Mouse (Mus musculus) CH12.LX (cell line): ENCODE results near the gene Noa1. TPM values are rescaled to one million over a fixed set of nuclear protein-coding genes. Genes with fewer than 3 reads are reported as not detected.

Source experiments
- DNase-seq: peaks from one replicate; pipeline ENCODE4 v3.0.0-alpha.2; 2013; ENCODE audit errors: extremely low read depth
- H3K27ac ChIP-seq: 2 replicates; pipeline ENCODE4 v1.5.1; 2012; ENCODE audit warnings: low read depth, mild to moderate bottlenecking, control low read depth, moderate library complexity; ENCODE audit not compliant: insufficient read depth
- H3K27me3 ChIP-seq: replicated peaks from 2 replicates; pipeline ENCODE3; 2012; ENCODE audit warnings: inconsistent platforms
- H3K36me3 ChIP-seq, 2 experiments: replicated peaks in 1 of 2; 2 replicates each; pipeline versions ENCODE3 to v1.6.1; 2012; ENCODE audit warnings: inconsistent platforms in 1 of 2, low read length in 1 of 2, mild to moderate bottlenecking in 1 of 2, mixed read lengths in 1 of 2, moderate library complexity in 1 of 2; ENCODE audit not compliant: control insufficient read depth in 1 of 2, insufficient read depth in 1 of 2
- H3K4me1 ChIP-seq, 2 experiments: 2 replicates each; pipeline ENCODE4 v1.6.1; 2012; ENCODE audit warnings: inconsistent platforms in 1 of 2, moderate library complexity in 1 of 2; ENCODE audit not compliant: insufficient read depth in 2 of 2, control insufficient read depth in 1 of 2
- H3K4me2 ChIP-seq: 2 replicates; pipeline ENCODE4 v1.6.1; 2012; ENCODE audit warnings: low read depth, mild to moderate bottlenecking, control low read depth; ENCODE audit not compliant: poor library complexity, insufficient read depth, severe bottlenecking
- H3K4me3 ChIP-seq, 3 experiments: fragments of 150-350 bp in 1 of 3; sonication (generic) in 1 of 3; replicated peaks in 1 of 3; 2 replicates each; pipeline versions ENCODE3 to v1.5.1; 2011 to 2012; ENCODE audit warnings: low read depth in 2 of 3, low read length in 2 of 3, mild to moderate bottlenecking in 2 of 3, moderate library complexity in 2 of 3, control low read depth in 1 of 3, improper control_type of control experiment in 1 of 3, inconsistent platforms in 1 of 3, mixed read lengths in 1 of 3; ENCODE audit not compliant: poor library complexity in 1 of 3
- H3K79me2 ChIP-seq: replicated peaks from 2 replicates; pipeline ENCODE4 v1.6.1; 2012; ENCODE audit warnings: mild to moderate bottlenecking, moderate library complexity; ENCODE audit not compliant: control insufficient read depth, poor library complexity, insufficient read depth, severe bottlenecking; ENCODE audit errors: extremely low read depth
- H3K9ac ChIP-seq: 2 replicates; pipeline ENCODE4 v1.6.1; 2012; ENCODE audit warnings: low read depth, mild to moderate bottlenecking, control low read depth, moderate library complexity; ENCODE audit not compliant: insufficient read depth
- H3K9me3 ChIP-seq: replicated peaks from 2 replicates; pipeline ENCODE3; 2012; ENCODE audit warnings: low read length, inconsistent platforms, mixed read lengths
- CHD1 ChIP-seq: IDR thresholded peaks from 2 replicates; pipeline ENCODE4 v1.6.1; 2012; ENCODE audit warnings: low read depth, low read length, improper control_type of control experiment, inconsistent platforms
- CHD2 ChIP-seq: IDR thresholded peaks from 2 replicates; pipeline ENCODE4 v1.6.1; 2011; ENCODE audit warnings: low read length, improper control_type of control experiment
- CTCF ChIP-seq, 2 experiments: IDR thresholded peaks in 1 of 2; conservative IDR thresholded peaks in 1 of 2; 2 replicates each; pipeline ENCODE4 v1.5.1; 2011 to 2012; ENCODE audit warnings: low read depth in 2 of 2, low read length in 2 of 2, improper control_type of control experiment in 1 of 2, inconsistent platforms in 1 of 2, mild to moderate bottlenecking in 1 of 2, moderate library complexity in 1 of 2
- E2F4 ChIP-seq: IDR thresholded peaks from 2 replicates; pipeline ENCODE4 v1.6.1; 2011; ENCODE audit warnings: low read depth, low read length, improper control_type of control experiment; ENCODE audit not compliant: insufficient replicate concordance
- ETS1 ChIP-seq: conservative IDR thresholded peaks from 2 replicates; pipeline ENCODE4 v1.6.1; 2012; ENCODE audit warnings: low read depth, mild to moderate bottlenecking, inconsistent platforms, low read length, improper control_type of control experiment, moderate library complexity
- GABPA ChIP-seq: IDR thresholded peaks from 2 replicates; pipeline ENCODE4 v1.6.1; 2012; ENCODE audit warnings: low read depth, low read length, improper control_type of control experiment, inconsistent platforms; ENCODE audit not compliant: insufficient replicate concordance
- HCFC1 ChIP-seq: IDR thresholded peaks from 2 replicates; pipeline ENCODE4 v1.6.1; 2012; ENCODE audit warnings: low read depth, mild to moderate bottlenecking, inconsistent platforms, low read length, improper control_type of control experiment
- IRF4 ChIP-seq: IDR thresholded peaks from 2 replicates; pipeline ENCODE4 v1.6.1; 2014; ENCODE audit warnings: low read depth, mild to moderate bottlenecking, inconsistent platforms, low read length, improper control_type of control experiment
- JUN ChIP-seq: IDR thresholded peaks from 2 replicates; pipeline ENCODE4 v1.6.1; 2011; ENCODE audit warnings: low read depth, mild to moderate bottlenecking, low read length, improper control_type of control experiment, moderate library complexity; ENCODE audit not compliant: insufficient read depth
- JUND ChIP-seq: conservative IDR thresholded peaks from 2 replicates; pipeline ENCODE4 v1.6.1; 2011; ENCODE audit warnings: low read depth, low read length, improper control_type of control experiment
- KAT2A ChIP-seq: IDR thresholded peaks from 2 replicates; pipeline ENCODE4 v1.6.1; 2012; ENCODE audit warnings: low read length, improper control_type of control experiment, inconsistent platforms; ENCODE audit not compliant: insufficient replicate concordance
- MAFK ChIP-seq: IDR thresholded peaks from 2 replicates; pipeline ENCODE4 v1.6.1; 2011; ENCODE audit warnings: low read length, improper control_type of control experiment; ENCODE audit not compliant: insufficient replicate concordance
- MAX ChIP-seq: IDR thresholded peaks from 2 replicates; pipeline ENCODE4 v1.6.1; 2011; ENCODE audit warnings: low read length, improper control_type of control experiment
- MAZ ChIP-seq: IDR thresholded peaks from 2 replicates; pipeline ENCODE4 v1.6.1; 2012; ENCODE audit warnings: low read depth, mild to moderate bottlenecking, inconsistent platforms, low read length, improper control_type of control experiment, moderate library complexity
- MEF2A ChIP-seq: IDR thresholded peaks from 2 replicates; pipeline ENCODE4 v1.6.1; 2014; ENCODE audit warnings: low read depth, mild to moderate bottlenecking, inconsistent platforms, low read length, improper control_type of control experiment, borderline replicate concordance
- MXI1 ChIP-seq: IDR thresholded peaks from 2 replicates; pipeline ENCODE4 v1.6.1; 2011; ENCODE audit warnings: mild to moderate bottlenecking, low read depth, low read length, improper control_type of control experiment
- NELFE ChIP-seq: IDR thresholded peaks from 2 replicates; pipeline ENCODE4 v1.6.1; 2011; ENCODE audit warnings: low read depth, low read length, improper control_type of control experiment
- NRF1 ChIP-seq: IDR thresholded peaks from 2 replicates; pipeline ENCODE4 v1.6.1; 2014; ENCODE audit warnings: low read depth, mild to moderate bottlenecking, inconsistent platforms, low read length, improper control_type of control experiment, moderate library complexity
- PAX5 ChIP-seq: IDR thresholded peaks from 2 replicates; pipeline ENCODE4 v1.6.1; 2012; ENCODE audit warnings: low read length, inconsistent platforms, mixed read lengths
- POLR2A ChIP-seq: IDR thresholded peaks from 2 replicates; pipeline ENCODE4 v1.6.1; 2011; ENCODE audit warnings: low read depth, mild to moderate bottlenecking, improper control_type of control experiment, low read length
- POLR2AphosphoS2 ChIP-seq: IDR thresholded peaks from 2 replicates; pipeline ENCODE4 v1.6.1; 2011; ENCODE audit warnings: low read depth, low read length, improper control_type of control experiment
- RAD21 ChIP-seq: IDR thresholded peaks from 2 replicates; pipeline ENCODE4 v1.6.1; 2011; ENCODE audit warnings: low read depth, mild to moderate bottlenecking, low read length, improper control_type of control experiment, moderate library complexity
- RCOR1 ChIP-seq: conservative IDR thresholded peaks from 2 replicates; pipeline ENCODE4 v1.6.1; 2012; ENCODE audit warnings: low read depth, mild to moderate bottlenecking, inconsistent platforms, low read length, improper control_type of control experiment
- SIN3A ChIP-seq: IDR thresholded peaks from 2 replicates; pipeline ENCODE4 v1.6.1; 2012; ENCODE audit warnings: low read length, improper control_type of control experiment, inconsistent platforms
- SMC3 ChIP-seq: IDR thresholded peaks from 2 replicates; pipeline ENCODE4 v1.6.1; 2011; ENCODE audit warnings: low read depth, low read length, improper control_type of control experiment
- TCF12 ChIP-seq: IDR thresholded peaks from 2 replicates; pipeline ENCODE4 v1.6.1; 2014; ENCODE audit warnings: low read depth, mild to moderate bottlenecking, inconsistent platforms, low read length, improper control_type of control experiment
- USF1 ChIP-seq: IDR thresholded peaks from 2 replicates; pipeline ENCODE4 v1.6.1; 2014; ENCODE audit warnings: low read depth, mild to moderate bottlenecking, inconsistent platforms, low read length, improper control_type of control experiment
- ZC3H11A ChIP-seq: IDR thresholded peaks from 2 replicates; pipeline ENCODE4 v1.6.1; 2012; ENCODE audit warnings: low read depth, mild to moderate bottlenecking, inconsistent platforms, low read length, improper control_type of control experiment
- ZMIZ1 ChIP-seq: IDR thresholded peaks from 2 replicates; pipeline ENCODE4 v1.6.1; 2012; ENCODE audit warnings: low read depth, mild to moderate bottlenecking, inconsistent platforms, low read length, improper control_type of control experiment
- ZNF384 ChIP-seq: IDR thresholded peaks from 2 replicates; pipeline ENCODE4 v1.6.1; 2012; ENCODE audit warnings: low read depth, low read length, improper control_type of control experiment, inconsistent platforms
- dilution Hi-C: fragments of 300-500 bp; cut with MboI; formaldehyde crosslinking; loops from 2 replicates; pipeline ENCODE4 v1.14.3; 2020; ENCODE audit warnings: low sequenced_read_pairs; ENCODE audit not compliant: extremely low pct_unique_long_range_greater_than_20kb, extremely low pct_ligation_motif_present
- in situ Hi-C: fragments of 300-500 bp; cut with MboI; formaldehyde crosslinking; loops from 3 replicates; pipeline ENCODE4 v1.14.3; 2019; ENCODE audit warnings: low sequenced_read_pairs, low pct_ligation_motif_present, low pct_unique_long_range_greater_than_20kb, mixed read lengths
- polyA plus RNA-seq: library from polyadenylated mRNA; unstranded; fragments of >175 nt; gene quantifications from 2 replicates; pipeline ENCODE4 v1.2.1, GENCODE M21; 2012; ENCODE audit warnings: low read depth; ENCODE audit not compliant: insufficient read length
- total RNA-seq, 2 experiments: library from RNA; depleted of rRNA; stranded (reverse); fragments of 300-350 nt in 1 of 2; fragments of >200 nt in 1 of 2; gene quantifications; 2 replicates each; pipeline ENCODE4 v1.2.3; 2012 to 2014

Gene Noa1
- total and polyA plus RNA-seq, 3 experiments, result 33.0 to 60.7 (median 45.7) TPM

DNA sequence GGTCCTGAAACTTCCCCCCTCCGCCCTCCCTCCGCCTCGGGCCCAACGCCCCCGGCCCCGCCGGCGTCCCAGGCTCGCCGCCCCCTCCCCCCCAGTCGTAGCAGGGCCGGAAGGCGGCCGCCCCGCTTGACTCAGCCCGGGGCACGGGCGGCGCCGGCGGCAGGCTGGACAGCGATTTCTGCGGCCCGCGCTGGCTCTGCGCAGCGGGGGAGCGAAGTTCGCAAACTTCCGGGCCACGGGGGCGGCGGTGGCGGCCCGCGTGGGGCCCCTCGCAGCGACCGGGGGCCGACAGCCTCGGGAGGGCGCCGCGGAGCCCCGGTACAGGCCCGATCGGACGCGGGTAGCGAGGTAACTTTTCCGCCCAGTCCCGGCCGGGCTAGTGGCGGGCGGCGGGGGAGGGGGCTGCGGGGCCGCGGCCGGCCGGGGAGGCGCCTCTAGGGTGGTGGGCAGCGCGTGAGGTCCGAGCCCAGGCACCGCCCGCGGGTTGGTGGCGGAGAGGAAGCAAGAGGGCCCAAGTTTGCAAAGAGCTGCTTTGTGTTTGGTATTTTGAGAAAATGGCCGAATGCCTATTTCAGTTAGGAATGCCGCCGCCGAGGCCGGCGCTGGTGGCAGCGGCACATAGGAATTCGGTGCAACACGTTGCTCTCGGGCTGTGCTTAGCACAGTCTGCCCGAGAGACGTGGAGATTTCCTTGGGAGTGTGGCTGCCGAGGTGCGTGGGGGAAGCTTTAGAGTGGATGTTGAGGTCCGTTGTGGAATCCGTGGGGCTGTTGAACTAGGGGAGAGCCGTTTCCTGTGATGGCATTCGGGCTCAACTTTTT is 43.6 kb downstream of the Noa1 start:
- Histone ChIP-seq H3K4me3 (peak overlapping the region; percentile 68 to 83 (median 71)), H3K9ac (peak overlapping the region; percentile 79), H3K4me1 (peaks cover 3 to 33% of the 10 kb centered on the region in 2 experiments), H3K4me2 (no peak overlapping the region), H3K9me3 (peaks cover 18% of the 10 kb centered on the region), H3K27me3 (no peaks in the 10 kb centered on the region), H3K27ac (peak overlapping the region; percentile 74), H3K36me3 (peaks cover 25 to 33% of the 10 kb centered on the region in 2 experiments), H3K79me2 (peaks cover 44% of the 10 kb centered on the region)
- in situ Hi-C loops, result no loop called here
- peak; percentile 40 for DNase-seq
- TF ChIP-seq GABPA (no peak), E2F4 (no peak), NRF1 (no peak), POLR2AphosphoS2 (0 out of 2 replicates have a peak, but pooled peaks have one; percentile 27), KAT2A (no peak), CTCF (conservative IDR thresholded peaks at IDR 0.05 in 1 of 2, IDR thresholded peaks at IDR 0.05 in 1 of 2; ENCODE audit: low read depth in 2 of 2, low read length in 2 of 2) (peak in 1 of 2 experiments; percentile 14; a peak in 1 of 4 replicates), USF1 (no peak), ETS1 (no peak), SIN3A (no peak; the same call in 1 of the 2 replicates), HCFC1 (no peak; the same call in 1 of the 2 replicates)
- dilution Hi-C loops, result no loop called here

DNA sequence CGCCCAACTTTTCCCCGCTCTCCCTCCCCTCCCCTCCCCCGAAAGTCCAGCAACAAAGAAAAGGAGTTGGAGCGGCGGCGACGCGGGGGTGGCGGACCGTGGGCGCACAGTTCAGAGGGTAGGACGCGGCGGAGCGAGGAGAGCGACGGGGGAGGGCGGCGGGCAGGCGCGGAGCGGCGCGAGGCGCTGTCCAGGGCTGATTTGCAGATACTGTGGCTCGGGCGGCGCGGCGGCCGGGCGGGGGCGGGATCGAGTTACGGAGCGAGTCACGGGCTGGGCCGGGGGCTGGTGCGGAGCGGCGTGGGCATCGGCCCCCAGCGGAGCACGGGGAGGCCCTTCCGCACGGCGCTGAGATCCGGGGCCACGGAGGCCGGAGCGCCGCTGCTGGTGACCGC is 44.2 kb downstream of the Noa1 start:
- peak; percentile 45 for DNase-seq
- H3K27ac ChIP-seq, result peak overlapping the region; percentile 74
- H3K4me2 ChIP-seq, result no peak overlapping the region; the same call in 1 of the 2 replicates
- H3K27me3 ChIP-seq, result no peaks in the 10 kb centered on the region
- in situ Hi-C loops, result no loop called here
- dilution Hi-C loops, result no loop called here
- peaks cover 20 to 27% of the 10 kb centered on the region in 2 experiments for H3K36me3 ChIP-seq
- H3K79me2 ChIP-seq, result peaks cover 38% of the 10 kb centered on the region
- peak overlapping the region; percentile 79 for H3K9ac ChIP-seq
- peaks cover 3 to 27% of the 10 kb centered on the region in 2 experiments for H3K4me1 ChIP-seq
- H3K4me3 ChIP-seq, result peak overlapping the region; percentile 54 to 83 (median 71)
- peaks cover 18% of the 10 kb centered on the region for H3K9me3 ChIP-seq
- TF ChIP-seq RAD21 (no peak), CHD1 (no peak), ZNF384 (no peak), MAX (no peak), CHD2 (no peak), ZC3H11A (no peak), POLR2AphosphoS2 (no peak), MEF2A (no peak), PAX5 (no peak), MAZ (0 out of 2 replicates have a peak, but pooled peaks have one; percentile 23), SIN3A (peak; percentile 85), JUND (no peak), POLR2A (no peak), NRF1 (no peak; the same call in 1 of the 2 replicates), MAFK (no peak), ZMIZ1 (no peak), ETS1 (no peak), KAT2A (no peak), USF1 (no peak), TCF12 (0 out of 2 replicates have a peak, but pooled peaks have one; percentile 35), IRF4 (no peak), MXI1 (peak; percentile 64; the same call in 1 of the 2 replicates), JUN (no peak), RCOR1 (no peak), SMC3 (0 out of 2 replicates have a peak, but pooled peaks have one; percentile 8), NELFE (0 out of 2 replicates have a peak, but pooled peaks have one; percentile 3), GABPA (no peak)
